In genomic region chr5:31004184-31004583, GRCm38 (mm10) we compare ENCODE assay signal across 8 mouse cellular contexts. TPM values are rescaled to one million over a fixed set of nuclear protein-coding genes. Genes with fewer than 3 reads are reported as not detected.
DNase-seq lines count a peak whose midpoint lies in the region; ATAC-seq and TF ChIP-seq lines count a peak whose summit lies in the region.

No protein-coding gene starts in this region.

- peak; percentile 82 for ATAC-seq in hindbrain, postnatal 0 days
- ATAC-seq in megakaryocyte-erythroid progenitor cell, adult 5-6 weeks (replicated peaks; ENCODE audit: low FRiP score, low TSS enrichment, poor library complexity, severe bottlenecking), result peak; percentile 82

- no peak overlapping the region for H3K4me3 ChIP-seq in hindbrain, postnatal 0 days (ENCODE audit: low read length)

- no peak overlapping the region for H3K4me2 ChIP-seq in hindbrain, postnatal 0 days (ENCODE audit: low read depth, low read length)

- 3% methylated on average over 5 of the region's 5 CpGs for WGBS in hindbrain, postnatal 0 days

- peak; percentile 81 for DNase-seq in T-cell, adult 2 months (ENCODE audit: low spot score)
- peak; percentile 95 to 98 for DNase-seq in cerebellum, postnatal 10 days
- DNase-seq in frontal cortex, postnatal 25 days (ENCODE audit: low spot score in 2 of 2), result peak; percentile 90 to 96
- DNase-seq in hindbrain, postnatal 0 days (ENCODE audit: low spot score), result peak; percentile 94
- DNase-seq in left cerebral cortex, adult 11 months (ENCODE audit: low spot score), result peak; percentile 85
- peak; percentile 82 for DNase-seq in right cerebral cortex, postnatal 25 days
- DNase-seq in urinary bladder, postnatal 25 days (ENCODE audit: low spot score), result peak; percentile 94

- no peak overlapping the region for H3K27ac ChIP-seq in hindbrain, postnatal 0 days

- no peaks in the 10 kb centered on the region for H3K4me1 ChIP-seq in hindbrain, postnatal 0 days (ENCODE audit: insufficient read depth, low read length)

- no peaks in the 10 kb centered on the region for H3K27me3 ChIP-seq in hindbrain, postnatal 0 days (ENCODE audit: insufficient read depth, low read length)

- TF ChIP-seq CTCF in hindbrain, postnatal 0 days (IDR thresholded peaks at IDR 0.05; ENCODE audit: low read depth), result peak; percentile 93

- H3K9me3 ChIP-seq in hindbrain, postnatal 0 days (ENCODE audit: low read length), result no peaks in the 10 kb centered on the region

- no peaks in the 10 kb centered on the region for H3K36me3 ChIP-seq in hindbrain, postnatal 0 days (ENCODE audit: insufficient read depth, low read length)

- H3K9ac ChIP-seq in hindbrain, postnatal 0 days (replicated peaks; ENCODE audit: low read length), result no peak overlapping the region; the same call in 1 of the 2 replicates

RNA-seq across cellular contexts. Expression of gene Tcf23, which starts 35.7 kb away (rescaled TPM):
- total RNA-seq in hindbrain, postnatal 0 days (2014; rRNA removed), result 0.04 TPM in 1 of 2 replicates, not detected in the other
- polyA plus RNA-seq in hindbrain, postnatal 0 days (2015; fragmentation: Nextera tagmentation; extraction: Ambion mirVana), result 0.06 TPM in 1 of 2 replicates, not detected in the other
- total RNA-seq in megakaryocyte-erythroid progenitor cell, adult 5-6 weeks (2014; fragmentation: Nextera tagmentation), result not detected in 2 replicates
- not detected in 2 replicates for total RNA-seq in megakaryocyte-erythroid progenitor cell, adult 5-6 weeks (2017)

RNA-seq across cellular contexts. Expression of gene Atraid, which starts 43.9 kb away (rescaled TPM):
- 152 and 155 TPM in 2 replicates for total RNA-seq in hindbrain, postnatal 0 days (2014; rRNA removed)
- 240 and 242 TPM in 2 replicates for polyA plus RNA-seq in hindbrain, postnatal 0 days (2015; fragmentation: Nextera tagmentation; extraction: Ambion mirVana)
- total RNA-seq in megakaryocyte-erythroid progenitor cell, adult 5-6 weeks (2014; fragmentation: Nextera tagmentation), result 27.7 and 51.7 TPM in 2 replicates
- 50.1 and 57.6 TPM in 2 replicates for total RNA-seq in megakaryocyte-erythroid progenitor cell, adult 5-6 weeks (2017)

RNA-seq across cellular contexts. Expression of gene Preb, which starts 44.0 kb away (rescaled TPM):
- total RNA-seq in hindbrain, postnatal 0 days (2014; rRNA removed), result 43.7 and 49.6 TPM in 2 replicates
- polyA plus RNA-seq in hindbrain, postnatal 0 days (2015; fragmentation: Nextera tagmentation; extraction: Ambion mirVana), result 104 and 106 TPM in 2 replicates
- total RNA-seq in megakaryocyte-erythroid progenitor cell, adult 5-6 weeks (2014; fragmentation: Nextera tagmentation), result 109 and 117 TPM in 2 replicates
- total RNA-seq in megakaryocyte-erythroid progenitor cell, adult 5-6 weeks (2017), result 28.0 and 39.1 TPM in 2 replicates

RNA-seq across cellular contexts. Expression of gene Slc5a6, which starts 44.5 kb away (rescaled TPM):
- total RNA-seq in hindbrain, postnatal 0 days (2014; rRNA removed), result 40.9 and 46.7 TPM in 2 replicates
- 27.9 and 33.7 TPM in 2 replicates for polyA plus RNA-seq in hindbrain, postnatal 0 days (2015; fragmentation: Nextera tagmentation; extraction: Ambion mirVana)
- total RNA-seq in megakaryocyte-erythroid progenitor cell, adult 5-6 weeks (2014; fragmentation: Nextera tagmentation), result 3.1 and 4.3 TPM in 2 replicates
- 4.1 and 7.1 TPM in 2 replicates for total RNA-seq in megakaryocyte-erythroid progenitor cell, adult 5-6 weeks (2017)

RNA-seq across cellular contexts. Expression of gene Cad, which starts 50.4 kb away (rescaled TPM):
- total RNA-seq in hindbrain, postnatal 0 days (2014; rRNA removed), result 56.2 and 58.8 TPM in 2 replicates
- polyA plus RNA-seq in hindbrain, postnatal 0 days (2015; fragmentation: Nextera tagmentation; extraction: Ambion mirVana), result 8.1 and 9.1 TPM in 2 replicates
- total RNA-seq in megakaryocyte-erythroid progenitor cell, adult 5-6 weeks (2014; fragmentation: Nextera tagmentation), result 124 and 224 TPM in 2 replicates
- 39.7 and 65.0 TPM in 2 replicates for total RNA-seq in megakaryocyte-erythroid progenitor cell, adult 5-6 weeks (2017)
